Mouse (Mus musculus): ENCODE results near the gene Filip1. TPM values are rescaled to one million over a fixed set of nuclear protein-coding genes. Genes with fewer than 3 reads are reported as not detected.

Filip1 gene
- total RNA-seq, 1 experiment from 2014 or later: 57.7 TPM

- no peak for DNase-seq
Measured at GRCm38 (mm10) chr9:79910166-79910565, 102.5 kb downstream of the Filip1 start.

- DNase-seq: no peak
Measured at GRCm38 (mm10) chr9:79898815-79899214, 113.8 kb downstream of the Filip1 start.

GRCm38 (mm10) chr9:79894665-79895064 lies 118.0 kb downstream of the Filip1 start:
- DNase-seq: no peak

DNA sequence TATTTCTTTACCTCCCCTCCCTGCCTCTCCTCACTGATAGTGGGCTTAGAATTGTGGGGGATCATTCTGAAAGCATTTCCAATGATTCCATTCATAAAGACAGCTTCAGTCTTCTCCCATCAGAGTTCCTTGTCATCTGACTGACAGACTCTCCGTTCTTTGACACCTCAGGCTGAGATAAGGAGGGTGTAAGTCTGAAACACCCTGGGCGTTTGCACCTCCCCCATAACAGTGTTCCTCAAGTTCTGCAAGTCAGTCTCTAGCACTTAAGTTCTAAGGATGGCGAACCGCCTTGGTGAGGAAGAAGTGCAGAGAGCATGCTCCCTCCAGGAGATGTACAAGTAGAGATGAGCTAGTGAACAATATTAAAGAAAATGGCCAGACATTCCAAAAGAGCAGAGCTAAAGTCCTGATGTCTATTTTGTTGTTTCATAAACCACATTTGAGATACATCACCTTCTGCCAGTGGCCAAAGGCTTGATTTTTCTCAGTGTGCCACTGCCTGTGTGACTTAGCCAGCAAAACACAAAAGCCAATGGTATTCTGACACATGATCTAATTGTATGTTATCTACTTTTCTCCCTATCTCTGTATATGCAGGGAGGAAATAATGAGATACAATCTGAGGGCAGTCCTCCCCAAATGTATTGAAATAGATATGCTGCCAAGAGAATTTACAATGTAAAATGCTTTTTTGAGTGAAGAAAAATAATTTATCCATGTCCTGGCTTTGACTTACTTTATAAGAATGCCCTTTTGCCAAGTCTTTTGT lies 118.6 kb downstream of the Filip1 start:
- no peak for DNase-seq

- DNase-seq: no peak
Measured at GRCm38 (mm10) chr9:79892183-79892582, 120.5 kb downstream of the Filip1 start.

GRCm38 (mm10) chr9:79890488-79890887 lies 122.2 kb downstream of the Filip1 start:
- no peak for DNase-seq

- DNase-seq: no peak
Measured at GRCm38 (mm10) chr9:79889132-79889531, 123.5 kb downstream of the Filip1 start.

GRCm38 (mm10) chr9:79885244-79886210 lies 127.1 kb downstream of the Filip1 start:
- DNase-seq: peak; percentile 65

DNA sequence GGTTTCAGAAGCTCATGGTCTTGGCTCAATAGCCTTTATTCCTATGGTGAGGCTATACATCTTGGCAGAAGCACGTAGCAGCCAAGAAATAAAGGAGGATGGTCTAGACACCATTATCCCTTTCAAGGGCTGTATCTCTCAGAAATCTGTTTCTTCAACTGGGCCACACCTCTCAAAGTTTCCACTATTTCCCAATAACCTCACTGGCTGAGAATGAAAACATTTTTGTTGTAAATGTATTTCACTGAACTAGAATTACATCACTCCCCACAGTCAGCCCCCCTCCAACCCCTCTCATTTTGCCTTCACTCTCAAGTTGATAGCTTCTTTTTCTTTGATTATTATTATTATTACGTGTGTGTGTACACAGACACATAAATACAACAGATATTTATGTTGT lies 129.5 kb downstream of the Filip1 start:
- DNase-seq: no peak

DNA sequence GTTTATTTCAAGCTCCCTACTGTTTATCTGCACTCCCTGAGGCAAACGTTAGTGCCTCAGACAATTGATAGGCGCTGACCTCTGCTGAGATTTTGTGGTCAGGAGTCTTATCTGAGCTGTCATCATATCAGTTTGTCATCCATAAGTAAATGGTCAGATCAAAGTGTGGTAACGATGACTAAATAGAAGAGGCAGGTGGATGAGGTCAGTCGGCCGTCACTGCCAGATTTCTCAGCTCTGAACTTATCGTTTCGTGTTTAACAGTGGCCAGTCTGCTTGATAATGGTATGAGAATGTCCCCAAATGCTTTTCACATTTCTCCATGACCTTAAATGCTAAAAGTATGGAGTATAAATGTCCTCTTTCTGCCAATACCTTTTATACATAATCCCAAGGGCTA lies 132.6 kb downstream of the Filip1 start:
- peak; percentile 53 for DNase-seq

GRCm38 (mm10) chr9:79875522-79876131 lies 137.0 kb downstream of the Filip1 start:
- peak; percentile 69 for DNase-seq

GRCm38 (mm10) chr9:79872598-79872997 lies 140.1 kb downstream of the Filip1 start:
- peak; percentile 20 for DNase-seq

DNA sequence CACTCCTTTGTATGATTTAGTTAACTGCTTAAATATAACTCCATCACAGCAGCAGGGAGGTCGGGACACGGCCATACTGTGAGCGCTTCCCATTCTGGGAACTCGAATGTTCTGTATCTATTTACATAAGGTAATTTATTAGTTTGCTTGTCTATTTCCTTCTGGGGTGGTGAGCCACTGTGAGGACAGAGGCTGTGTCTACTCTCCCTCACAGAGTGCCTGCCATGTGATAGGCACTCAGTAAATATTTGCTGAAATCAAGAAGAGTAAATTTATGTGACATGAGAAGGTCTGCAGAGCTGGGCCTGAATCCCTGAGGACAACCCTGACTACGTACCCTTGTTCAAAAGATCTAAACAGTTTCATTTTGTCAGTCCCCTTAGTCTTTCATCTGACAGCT lies 143.1 kb downstream of the Filip1 start:
- peak; percentile 23 for DNase-seq

DNA sequence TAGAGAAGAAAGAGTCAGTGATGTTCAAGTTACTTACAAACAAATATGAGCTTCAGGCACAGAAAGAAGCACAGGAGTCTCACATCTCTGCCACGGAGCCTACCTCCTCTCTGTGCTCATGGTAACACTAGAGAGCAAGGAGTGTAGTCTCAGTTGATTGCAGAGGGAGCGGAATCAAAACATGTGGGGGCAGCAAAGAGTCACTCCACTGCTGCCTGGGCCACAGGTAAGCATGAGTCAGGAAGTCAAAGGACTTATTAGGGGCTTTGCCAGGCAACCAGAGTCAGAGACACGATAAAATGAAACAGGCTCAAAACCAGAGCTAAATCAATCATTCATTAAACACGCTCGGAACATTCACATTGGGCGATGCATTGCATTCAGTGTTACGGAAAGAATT lies 146.7 kb downstream of the Filip1 start:
- peak; percentile 17 for DNase-seq

DNA sequence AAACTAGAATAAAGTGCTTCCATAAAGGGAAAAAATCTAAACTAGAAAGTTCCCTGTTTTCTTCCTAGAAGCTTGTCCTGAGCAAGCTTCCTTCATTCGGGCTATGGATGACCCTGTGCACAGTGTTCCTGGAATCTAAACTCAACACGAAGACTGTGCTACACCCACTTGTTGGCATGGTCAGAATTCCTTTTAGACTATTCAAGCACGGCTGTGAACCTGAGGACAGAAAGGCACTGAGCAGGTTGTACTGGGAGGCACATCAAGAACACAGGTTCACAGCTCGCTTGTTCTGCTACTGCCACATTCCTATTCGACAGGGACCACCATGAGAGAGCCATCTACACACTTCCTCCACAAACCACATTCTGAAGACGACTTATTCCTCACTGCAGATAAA lies 150.1 kb downstream of the Filip1 start:
- DNase-seq: no peak

- DNase-seq: no peak
Measured at GRCm38 (mm10) chr9:79847099-79847498, 165.6 kb downstream of the Filip1 start.

- DNase-seq: no peak
Measured at GRCm38 (mm10) chr9:79842615-79843014, 170.0 kb downstream of the Filip1 start.

DNA sequence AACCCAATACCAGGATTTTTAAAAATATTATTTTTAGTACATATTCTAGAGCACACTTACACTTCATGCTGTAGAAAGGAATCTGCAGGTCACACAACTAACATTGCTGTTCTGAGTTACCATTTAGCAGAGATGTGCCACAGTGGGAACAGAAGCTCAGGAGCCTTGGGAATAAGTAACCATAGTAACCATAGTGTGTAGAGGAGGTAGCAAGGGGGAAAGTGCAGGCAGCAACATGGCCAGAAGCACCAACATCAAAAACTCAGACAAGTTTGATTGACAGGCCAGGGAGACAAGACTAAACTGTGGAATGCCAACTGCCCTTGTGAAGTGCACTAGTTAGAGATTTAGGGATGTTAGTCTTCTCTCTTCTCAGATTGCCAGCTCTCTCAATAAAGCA lies 170.6 kb downstream of the Filip1 start:
- no peak for DNase-seq

DNA sequence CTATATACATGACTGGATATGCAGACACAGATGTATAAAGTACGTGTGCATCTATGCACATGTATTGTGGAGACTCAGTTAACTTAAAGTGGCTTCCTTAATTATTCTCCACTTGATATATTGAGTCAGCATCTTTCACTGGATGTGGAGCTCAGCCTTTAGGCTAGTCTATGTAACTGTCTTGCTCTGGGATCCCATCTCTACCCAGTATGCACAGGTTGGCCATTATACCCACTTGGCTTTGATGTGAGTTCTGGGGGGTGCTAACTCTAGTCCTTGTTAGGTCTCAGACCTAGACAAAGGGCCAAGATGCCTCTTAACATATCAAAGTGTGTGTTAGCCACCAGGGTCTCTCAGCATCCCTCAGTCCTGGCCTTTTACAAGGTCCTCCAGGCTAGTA lies 181.4 kb downstream of the Filip1 start:
- DNase-seq: no peak

GRCm38 (mm10) chr9:79830874-79831273 lies 181.8 kb downstream of the Filip1 start:
- no peak for DNase-seq

- no peak for DNase-seq
Measured at GRCm38 (mm10) chr9:79829842-79830800, 182.5 kb downstream of the Filip1 start.

- no peak for DNase-seq
Measured at GRCm38 (mm10) chr9:79827072-79827471, 185.6 kb downstream of the Filip1 start.

Data from adrenal gland, postnatal 14 days (tissue).